Mouse (Mus musculus) stomach, postnatal 0 days (tissue): ENCODE results near the gene Prr22. TPM values are rescaled to one million over a fixed set of nuclear protein-coding genes. Genes with fewer than 3 reads are reported as not detected.

ENCODE experiments used
- ATAC-seq: fragments of 200-750 bp; cut with Nextera tagmentation; 2 replicates; pipeline ENCODE4 v1.8.0; 2017; ENCODE audit not compliant: low FRiP score, low TSS enrichment
- DNase-seq: peaks from one replicate; pipeline ENCODE4 v3.0.0-alpha.2; 2016; ENCODE audit warnings: low spot score
- H3K27ac ChIP-seq: fragments of 300-500 bp; sonication (generic); replicated peaks from 2 replicates; pipeline ENCODE4 v1.5.1; 2014; ENCODE audit warnings: mild to moderate bottlenecking, control low read depth
- H3K27me3 ChIP-seq: fragments of 300-500 bp; sonication (generic); 2 replicates; pipeline ENCODE4 v1.6.1; 2014; ENCODE audit warnings: low read length; ENCODE audit not compliant: control insufficient read depth, insufficient read depth
- H3K36me3 ChIP-seq: fragments of 300-500 bp; sonication (generic); 2 replicates; pipeline ENCODE4 v1.6.1; 2014; ENCODE audit warnings: low read length, mixed read lengths; ENCODE audit not compliant: control insufficient read depth, insufficient read depth
- H3K4me1 ChIP-seq: fragments of 300-500 bp; sonication (generic); replicated peaks from 2 replicates; pipeline ENCODE4 v1.6.1; 2014; ENCODE audit warnings: antibody characterized with exemption; ENCODE audit not compliant: control insufficient read depth, insufficient read depth
- H3K4me2 ChIP-seq: fragments of 300-500 bp; sonication (generic); replicated peaks from 2 replicates; pipeline ENCODE4 v1.6.1; 2014; ENCODE audit warnings: low read depth, mild to moderate bottlenecking, control low read depth, moderate library complexity
- H3K4me3 ChIP-seq: fragments of 300-500 bp; sonication (generic); 2 replicates; pipeline ENCODE4 v1.5.1; 2014; ENCODE audit warnings: low read depth, low read length, control low read depth
- H3K9ac ChIP-seq: fragments of 300-500 bp; sonication (generic); 2 replicates; pipeline ENCODE4 v1.6.1; 2014; ENCODE audit warnings: mild to moderate bottlenecking, low read length, control low read depth, mixed read lengths
- H3K9me3 ChIP-seq: fragments of 300-500 bp; sonication (generic); 2 replicates; pipeline ENCODE4 v1.6.1; 2016; ENCODE audit warnings: low read length; ENCODE audit not compliant: control insufficient read depth
- CTCF ChIP-seq: IDR thresholded peaks from 2 replicates; pipeline ENCODE4 v1.5.1; 2016; ENCODE audit warnings: antibody characterized with exemption, low read depth, mild to moderate bottlenecking, moderate library complexity
- EP300 ChIP-seq: optimal IDR thresholded peaks from 2 replicates; pipeline ENCODE3; 2016; ENCODE audit warnings: antibody characterized with exemption
- WGBS: fragments of 180-500 bp; shearing (Covaris S2); extraction: QIAGEN DNeasy Blood & Tissue Kit; methylation state at CpG from one replicate; pipeline ENCODE4 v1.1.7; 2014; 5-methylcytosine and 5-hydroxymethylcytosine counted together
- polyA plus RNA-seq: library from polyadenylated mRNA; unstranded; fragments of >200 nt; fragmentation: Nextera tagmentation; extraction: Ambion mirVana; gene quantifications from 2 replicates; pipeline ENCODE4 v1.2.1, GENCODE M21; 2015

The Prr22 gene
- polyA plus RNA-seq, 1 experiment from 2014 or later, result 0.65 TPM

GRCm38 (mm10) chr17:56780291-56780978, 10.4 kb downstream of the Prr22 start:
- no peaks in the 10 kb centered on the region for H3K4me1 ChIP-seq
- no peak for ATAC-seq

GRCm38 (mm10) chr17:56788886-56789285, 18.8 kb downstream of the Prr22 start:
- H3K9me3 ChIP-seq, result no peaks in the 10 kb centered on the region
- H3K27me3 ChIP-seq, result no peaks in the 10 kb centered on the region
- no peaks in the 10 kb centered on the region for H3K4me1 ChIP-seq
- no peak overlapping the region for H3K4me2 ChIP-seq
- H3K9ac ChIP-seq, result no peak overlapping the region
- TF ChIP-seq EP300, result no peak
- TF ChIP-seq CTCF, result no peak
- H3K4me3 ChIP-seq, result no peak overlapping the region
- H3K27ac ChIP-seq, result no peak overlapping the region
- no peaks in the 10 kb centered on the region for H3K36me3 ChIP-seq
- WGBS, result 52% methylated on average over 3 of the region's 3 CpGs
- DNase-seq (no peak), ATAC-seq (peak; percentile 34; the same call in 1 of the 2 replicates)

More at GRCm38 (mm10) chr17:56780291-56780978, 10.4 kb downstream of the Prr22 start:
- Histone ChIP-seq H3K36me3 (peaks cover 6% of the 10 kb centered on the region; the same call in 1 of the 2 replicates), H3K27me3 (no peaks in the 10 kb centered on the region), H3K9ac (no peak overlapping the region), H3K27ac (no peak overlapping the region), H3K9me3 (no peaks in the 10 kb centered on the region), H3K4me2 (no peak overlapping the region), H3K4me3 (no peak overlapping the region)
- 70% methylated on average over 13 of the region's 13 CpGs for WGBS
- no peak for DNase-seq
- TF ChIP-seq CTCF (no peak), EP300 (no peak)

GRCm38 (mm10) chr17:56789286-56789685, 19.2 kb downstream of the Prr22 start:
- no peaks in the 10 kb centered on the region for H3K36me3 ChIP-seq
- no peaks in the 10 kb centered on the region for H3K27me3 ChIP-seq
- TF ChIP-seq CTCF, result no peak
- TF ChIP-seq EP300, result no peak
- no peaks in the 10 kb centered on the region for H3K9me3 ChIP-seq
- H3K4me3 ChIP-seq, result no peak overlapping the region
- H3K4me2 ChIP-seq, result no peak overlapping the region
- no peak overlapping the region for H3K27ac ChIP-seq
- 84% methylated on average over 6 of the region's 6 CpGs for WGBS
- DNase-seq, result no peak
- ATAC-seq, result no peak
- no peak overlapping the region for H3K9ac ChIP-seq
- no peaks in the 10 kb centered on the region for H3K4me1 ChIP-seq

GRCm38 (mm10) chr17:56792588-56792987, 22.5 kb downstream of the Prr22 start:
- Histone ChIP-seq H3K9ac (no peak overlapping the region), H3K36me3 (no peaks in the 10 kb centered on the region), H3K4me3 (no peak overlapping the region), H3K9me3 (no peaks in the 10 kb centered on the region), H3K4me2 (no peak overlapping the region), H3K27ac (no peak overlapping the region), H3K4me1 (no peaks in the 10 kb centered on the region), H3K27me3 (no peaks in the 10 kb centered on the region)
- no peak for TF ChIP-seq EP300
- TF ChIP-seq CTCF, result no peak
- no peak for DNase-seq
- no peak for ATAC-seq
- WGBS, result 83% methylated on average over 3 of the region's 3 CpGs

GRCm38 (mm10) chr17:56793614-56794319, 23.7 kb downstream of the Prr22 start:
- Histone ChIP-seq H3K4me2 (no peak overlapping the region), H3K4me1 (no peaks in the 10 kb centered on the region), H3K9ac (no peak overlapping the region), H3K27me3 (no peaks in the 10 kb centered on the region), H3K27ac (no peak overlapping the region), H3K4me3 (no peak overlapping the region), H3K9me3 (no peaks in the 10 kb centered on the region), H3K36me3 (no peaks in the 10 kb centered on the region; the same call in 1 of the 2 replicates)
- ATAC-seq (no peak), DNase-seq (no peak)
- no peak for TF ChIP-seq CTCF
- TF ChIP-seq EP300, result no peak
- WGBS, result 71% methylated on average over 6 of the region's 6 CpGs

GRCm38 (mm10) chr17:56799276-56799675, 29.2 kb downstream of the Prr22 start:
- Histone ChIP-seq H3K4me2 (no peak overlapping the region), H3K27me3 (no peaks in the 10 kb centered on the region), H3K27ac (no peak overlapping the region), H3K36me3 (no peaks in the 10 kb centered on the region; the same call in 1 of the 2 replicates), H3K4me1 (no peaks in the 10 kb centered on the region), H3K9ac (no peak overlapping the region), H3K4me3 (no peak overlapping the region), H3K9me3 (no peaks in the 10 kb centered on the region)
- ATAC-seq (0 out of 2 replicates have a peak, but pooled peaks have one; percentile 29), DNase-seq (no peak)
- no peak for TF ChIP-seq CTCF
- TF ChIP-seq EP300, result no peak
- WGBS, result 91% methylated on average over 3 of the region's 3 CpGs
